Mouse (Mus musculus) spleen, adult 2 months (tissue): ENCODE results near the gene Heatr1. TPM values are rescaled to one million over a fixed set of nuclear protein-coding genes. Genes with fewer than 3 reads are reported as not detected.

Experiments used
- DNase-seq, 2 experiments: peaks; one replicate each; pipeline versions ENCODE4 v3.0.0 to v3.0.0-alpha.2; 2012 to 2021; ENCODE audit warnings: low spot score in 2 of 2, low read depth in 1 of 2
- H3K27ac ChIP-seq: fragments of 200-500 bp; 2 replicates; pipeline ENCODE4 v1.5.1; 2012; ENCODE audit warnings: low read length, inconsistent platforms; ENCODE audit not compliant: insufficient read depth
- H3K27me3 ChIP-seq: fragments of 200-500 bp; 2 replicates; pipeline ENCODE4 v1.6.1; 2012; ENCODE audit warnings: mild to moderate bottlenecking, moderate library complexity, low read length, inconsistent platforms; ENCODE audit not compliant: control insufficient read depth, insufficient read depth
- H3K36me3 ChIP-seq: fragments of 200-500 bp; 2 replicates; pipeline ENCODE4 v1.6.1; 2012; ENCODE audit warnings: mild to moderate bottlenecking, low read length, inconsistent platforms; ENCODE audit not compliant: control insufficient read depth, insufficient read depth
- H3K4me1 ChIP-seq: fragments of 200-500 bp; 2 replicates; pipeline ENCODE4 v1.6.1; 2011; ENCODE audit warnings: inconsistent platforms; ENCODE audit not compliant: control insufficient read depth, insufficient read depth, insufficient read length
- H3K4me3 ChIP-seq: fragments of 200-500 bp; 2 replicates; pipeline ENCODE4 v1.5.1; 2011; ENCODE audit warnings: mild to moderate bottlenecking, inconsistent platforms; ENCODE audit not compliant: insufficient read depth, insufficient read length; ENCODE audit errors: extremely low read depth
- CTCF ChIP-seq: fragments of 200-500 bp; IDR thresholded peaks from 2 replicates; pipeline ENCODE4 v1.5.1; 2011; ENCODE audit warnings: mild to moderate bottlenecking, inconsistent platforms; ENCODE audit not compliant: insufficient read depth, insufficient read length, insufficient replicate concordance; ENCODE audit errors: extremely low read depth
- POLR2A ChIP-seq: fragments of 200-500 bp; IDR thresholded peaks from 2 replicates; pipeline ENCODE4 v1.6.1; 2011; ENCODE audit warnings: low read depth, low read length, inconsistent platforms
- WGBS: fragments of 180-500 bp; shearing (Covaris S2); methylation state at CpG from one replicate; pipeline ENCODE4 v1.1.7; 2018; 5-methylcytosine and 5-hydroxymethylcytosine counted together
- polyA plus RNA-seq: library from polyadenylated mRNA; depleted of rRNA; stranded (reverse); fragments of >200 nt; gene quantifications from 2 replicates; pipeline ENCODE4 v1.2.3, GENCODE M21; 2012

The Heatr1 gene
- polyA plus RNA-seq, 1 experiment = 32.7 TPM

DNA sequence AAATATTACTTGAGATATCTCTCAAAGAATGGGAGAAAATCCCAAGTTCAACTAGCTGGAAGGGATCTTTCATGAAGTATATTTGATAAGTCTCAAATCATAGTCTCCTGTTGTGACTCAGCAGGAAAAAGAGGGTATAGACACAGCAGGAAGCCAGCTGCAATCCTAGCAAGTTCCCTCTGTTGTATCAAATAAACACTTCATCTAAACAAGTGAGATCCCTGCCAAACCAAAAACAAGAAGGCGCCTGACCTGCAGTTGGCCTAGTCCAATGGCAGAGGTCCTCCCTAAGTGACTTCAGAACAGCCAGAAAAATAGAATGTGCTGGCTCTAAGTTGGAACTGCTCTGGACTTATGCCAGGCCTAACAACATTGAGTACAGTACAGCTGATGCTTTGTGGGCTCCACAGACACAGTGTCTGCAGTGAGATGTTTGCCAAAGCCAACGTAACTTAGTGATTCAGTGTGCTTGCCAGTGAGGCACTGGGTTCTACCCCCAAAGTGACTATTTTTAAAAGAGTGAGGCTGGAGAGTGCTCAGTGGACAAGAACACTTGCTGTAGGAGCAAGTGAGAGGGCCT is 47.3 kb downstream of the Heatr1 start:
- WGBS = 87% methylated on average over 2 of the region's 2 CpGs
- Histone ChIP-seq H3K4me3 (no peak overlapping the region), H3K27me3 (no peaks in the 10 kb centered on the region), H3K36me3 (peaks cover 50% of the 10 kb centered on the region), H3K4me1 (no peaks in the 10 kb centered on the region), H3K27ac (no peak overlapping the region)
- DNase-seq = no peak
- TF ChIP-seq POLR2A = no peak
- no peak for TF ChIP-seq CTCF

DNA sequence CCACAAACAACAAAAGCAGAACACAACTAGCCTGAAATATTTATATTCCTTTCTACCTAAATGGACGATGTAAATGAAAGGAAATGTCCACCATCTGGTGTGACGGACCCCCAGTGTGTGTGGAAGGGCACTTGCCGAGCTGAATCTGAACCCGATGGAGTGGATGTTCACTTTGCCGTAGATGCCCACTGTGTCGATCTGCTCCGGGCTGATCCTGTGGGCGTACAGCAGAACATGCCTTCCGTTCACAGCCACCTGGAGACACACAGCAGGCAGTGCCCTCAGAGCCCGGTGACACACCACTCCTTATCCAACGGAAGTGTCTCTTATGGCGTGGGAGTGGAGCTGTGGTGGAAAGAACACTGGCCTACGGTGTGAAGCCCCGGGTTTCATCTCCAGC is 58.3 kb downstream of the Heatr1 start:
- H3K27me3 ChIP-seq = no peaks in the 10 kb centered on the region
- WGBS = 96% methylated on average over 14 of the region's 14 CpGs
- TF ChIP-seq POLR2A = no peak
- no peak for TF ChIP-seq CTCF
- H3K4me1 ChIP-seq = no peaks in the 10 kb centered on the region
- DNase-seq = no peak
- no peak overlapping the region for H3K4me3 ChIP-seq
- no peak overlapping the region for H3K27ac ChIP-seq
- H3K36me3 ChIP-seq = peaks cover 42% of the 10 kb centered on the region

- Histone ChIP-seq H3K4me1 (no peaks in the 10 kb centered on the region), H3K27me3 (no peaks in the 10 kb centered on the region), H3K36me3 (peaks cover 42% of the 10 kb centered on the region), H3K4me3 (no peak overlapping the region), H3K27ac (no peak overlapping the region)
- TF ChIP-seq CTCF (no peak), POLR2A (no peak)
- 92% methylated on average over 7 of the region's 7 CpGs for WGBS
- no peak for DNase-seq
Observed at GRCm38 (mm10) chr13:12454686-12455390, 60.0 kb downstream of the Heatr1 start.

- H3K36me3 ChIP-seq = peaks cover 40% of the 10 kb centered on the region
- no peak for DNase-seq
- H3K27ac ChIP-seq = no peak overlapping the region
- 92% methylated on average over 7 of the region's 7 CpGs for WGBS
- H3K27me3 ChIP-seq = no peaks in the 10 kb centered on the region
- no peak overlapping the region for H3K4me3 ChIP-seq
- TF ChIP-seq CTCF (no peak), POLR2A (no peak)
- no peaks in the 10 kb centered on the region for H3K4me1 ChIP-seq
Observed at GRCm38 (mm10) chr13:12456711-12457110, 61.9 kb downstream of the Heatr1 start.

GRCm38 (mm10) chr13:12460443-12460842 is 65.6 kb downstream of the Heatr1 start:
- under 1% methylated on average over 8 of the region's 8 CpGs for WGBS
- H3K4me1 ChIP-seq = no peaks in the 10 kb centered on the region
- H3K27ac ChIP-seq = peak overlapping the region; percentile 80
- TF ChIP-seq CTCF (peak; percentile 13; the same call in 1 of the 2 replicates), POLR2A (no peak)
- DNase-seq = peak; percentile 80 to 82
- H3K4me3 ChIP-seq = peak overlapping the region; percentile 93
- peaks cover 14% of the 10 kb centered on the region for H3K36me3 ChIP-seq
- H3K27me3 ChIP-seq = no peaks in the 10 kb centered on the region

- no peak for TF ChIP-seq CTCF
- peak; percentile 23 for TF ChIP-seq POLR2A
- H3K4me3 ChIP-seq = peak overlapping the region; percentile 93
- H3K4me1 ChIP-seq = no peaks in the 10 kb centered on the region
- no peaks in the 10 kb centered on the region for H3K27me3 ChIP-seq
- WGBS = under 1% methylated on average over 59 of the region's 59 CpGs
- H3K27ac ChIP-seq = peak overlapping the region; percentile 80
- peaks cover 10% of the 10 kb centered on the region for H3K36me3 ChIP-seq
- peak; percentile 78 to 96 for DNase-seq
Observed at GRCm38 (mm10) chr13:12460881-12461729, 66.3 kb downstream of the Heatr1 start.
